Mouse (Mus musculus) liver, postnatal 0 days (tissue): ENCODE results near the gene Smyd5.

Source experiments
- CTCF ChIP-seq: sonication (generic); IDR thresholded peaks from 2 replicates; pipeline ENCODE4 v1.5.1; 2016; ENCODE audit warnings: antibody characterized with exemption, low read depth
- EP300 ChIP-seq: IDR thresholded peaks from 2 replicates; pipeline ENCODE4 v1.6.1; 2016; ENCODE audit warnings: antibody characterized with exemption, low read depth, mild to moderate bottlenecking

- no peak for TF ChIP-seq CTCF
- no peak for TF ChIP-seq EP300
These were observed 29.2 kb upstream of the Smyd5 start for GRCm38 (mm10) chr6:85402613-85403012.
